Mouse (Mus musculus) MN1 (cell line): ENCODE measurements around the gene 1810009A15Rik.

Experiments used
- DNase-seq: peaks from one replicate; pipeline ENCODE4 v3.0.0-alpha.2; 2016; ENCODE audit warnings: low spot score

1810009A15Rik gene

DNA sequence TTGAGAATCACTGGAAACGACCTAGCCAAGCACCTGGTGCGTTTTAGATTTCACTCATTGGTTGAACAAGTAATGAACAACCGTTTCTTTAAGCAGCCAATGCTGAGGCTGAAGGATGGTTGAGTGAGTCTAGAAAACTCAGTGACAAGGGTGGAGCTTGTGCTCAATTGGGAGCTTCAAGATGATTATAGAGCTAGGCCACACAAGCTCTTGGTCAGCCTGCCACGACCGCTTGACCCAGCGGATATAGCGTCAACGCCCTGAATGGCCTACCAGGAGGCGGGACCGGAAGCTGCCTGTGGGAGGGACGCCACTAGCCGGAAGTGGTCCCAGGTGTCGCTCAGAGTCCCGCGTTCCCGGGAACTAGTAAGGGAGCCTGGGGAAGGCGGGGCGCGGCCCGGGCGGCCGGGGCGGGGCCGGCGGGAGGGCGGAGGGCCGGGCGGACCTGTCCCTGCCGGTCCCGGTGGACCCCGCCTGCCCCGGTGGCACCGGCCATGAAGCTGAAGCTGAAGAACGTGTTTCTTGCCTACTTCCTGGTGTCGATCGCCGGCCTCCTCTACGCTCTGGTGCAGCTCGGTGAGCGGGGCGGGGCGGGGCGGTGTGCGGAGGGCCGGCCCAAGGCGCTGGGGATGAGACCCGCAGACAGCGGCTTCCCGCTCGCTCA is 31.6 kb downstream of the 1810009A15Rik start, which contains the start of gene B3gat3:
TSS of gene B3gat3 (plus strand) at position 302 of the 664 bp plus-strand sequence.
- peak; percentile 93 for DNase-seq

DNA sequence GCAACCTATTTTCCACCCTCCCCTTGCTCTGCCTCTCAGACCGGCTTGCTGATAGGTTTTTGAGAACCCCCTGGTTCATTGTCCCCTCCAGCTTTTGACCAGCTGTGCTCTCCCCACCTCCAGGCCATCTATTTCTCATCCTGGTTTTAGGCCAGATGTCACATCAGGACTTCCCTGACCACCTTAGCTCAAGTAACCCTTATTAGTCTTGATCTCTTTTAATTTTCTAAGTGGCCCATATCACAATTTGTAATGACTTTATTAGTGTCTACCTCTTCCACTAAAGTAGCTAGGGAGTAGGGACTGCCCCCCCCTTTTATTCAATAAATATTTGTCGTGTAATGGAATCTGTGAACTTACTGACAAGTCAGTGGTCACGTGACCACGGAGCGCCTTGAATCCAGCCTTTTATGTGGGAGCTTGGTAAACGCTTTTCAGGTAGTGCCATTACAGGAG is 32.2 kb downstream of the 1810009A15Rik start:
- DNase-seq: peak; percentile 45

DNA sequence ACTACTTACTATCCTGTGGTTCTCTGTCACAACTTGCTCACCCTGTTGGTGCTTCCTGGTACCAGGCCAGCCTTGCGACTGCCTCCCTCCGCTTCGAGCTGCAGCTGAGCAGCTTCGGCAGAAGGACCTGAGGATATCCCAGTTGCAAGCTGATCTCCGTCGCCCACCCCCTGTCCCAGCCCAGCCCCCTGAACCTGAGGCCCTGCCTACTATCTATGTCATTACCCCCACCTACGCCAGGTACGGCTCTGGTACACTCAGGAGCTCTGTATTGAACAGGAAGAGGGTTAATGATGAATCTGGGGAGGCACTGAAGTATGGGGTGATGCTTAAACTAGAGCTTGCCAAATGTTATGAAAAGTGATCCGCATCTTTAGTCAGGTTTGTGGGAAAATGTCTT is 33.1 kb downstream of the 1810009A15Rik start:
- DNase-seq: no peak

DNA sequence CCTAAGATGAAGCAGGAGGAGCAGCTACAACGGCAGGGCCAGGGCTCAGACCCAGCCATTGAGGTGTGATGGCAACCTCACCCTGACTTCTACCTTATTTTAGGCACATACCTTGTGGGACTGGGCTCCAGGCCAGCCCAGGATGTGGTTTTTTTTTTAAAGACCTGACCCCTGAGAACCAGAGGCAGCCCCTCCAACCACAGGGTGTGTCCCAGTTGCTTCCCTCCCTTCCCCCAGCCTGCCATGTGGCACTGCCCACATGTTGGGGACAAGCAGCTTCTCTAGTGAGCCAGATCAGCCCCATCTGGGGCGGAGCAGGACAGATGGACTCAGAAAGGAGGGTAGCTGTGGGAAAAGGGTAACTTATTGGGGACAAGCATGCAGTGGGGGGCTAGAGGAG is 38.1 kb downstream of the 1810009A15Rik start:
- DNase-seq: no peak

DNA sequence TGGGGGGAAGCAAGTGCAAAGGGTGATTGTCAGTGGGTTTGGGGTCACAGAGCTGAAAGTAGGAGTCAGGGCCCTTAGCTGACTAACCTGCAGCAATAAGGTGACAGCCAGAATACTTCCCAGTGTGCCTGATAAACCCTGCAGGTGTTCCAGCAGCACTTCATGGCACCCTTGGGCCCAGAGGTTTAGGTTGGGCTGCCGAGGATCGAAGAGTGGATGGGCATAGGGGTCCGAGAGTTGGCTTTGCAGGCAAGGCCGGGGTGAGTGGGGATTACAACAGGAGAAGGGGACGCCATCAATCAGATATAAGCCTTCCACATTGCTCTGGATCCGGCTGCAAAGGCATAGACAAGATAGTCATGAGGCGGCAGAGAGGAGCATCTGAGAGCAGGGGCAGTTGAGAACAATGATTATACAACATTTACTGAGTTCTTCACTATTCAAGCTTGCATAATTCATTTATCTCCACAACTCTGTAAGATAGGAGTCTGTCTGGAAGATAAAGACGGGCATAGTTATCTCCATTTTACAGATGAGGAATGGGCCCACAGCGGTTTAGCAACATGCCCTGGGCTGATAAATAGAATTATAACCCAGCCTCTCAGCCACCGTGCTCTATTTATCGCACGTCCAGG is 39.4 kb downstream of the 1810009A15Rik start:
- DNase-seq: no peak

DNA sequence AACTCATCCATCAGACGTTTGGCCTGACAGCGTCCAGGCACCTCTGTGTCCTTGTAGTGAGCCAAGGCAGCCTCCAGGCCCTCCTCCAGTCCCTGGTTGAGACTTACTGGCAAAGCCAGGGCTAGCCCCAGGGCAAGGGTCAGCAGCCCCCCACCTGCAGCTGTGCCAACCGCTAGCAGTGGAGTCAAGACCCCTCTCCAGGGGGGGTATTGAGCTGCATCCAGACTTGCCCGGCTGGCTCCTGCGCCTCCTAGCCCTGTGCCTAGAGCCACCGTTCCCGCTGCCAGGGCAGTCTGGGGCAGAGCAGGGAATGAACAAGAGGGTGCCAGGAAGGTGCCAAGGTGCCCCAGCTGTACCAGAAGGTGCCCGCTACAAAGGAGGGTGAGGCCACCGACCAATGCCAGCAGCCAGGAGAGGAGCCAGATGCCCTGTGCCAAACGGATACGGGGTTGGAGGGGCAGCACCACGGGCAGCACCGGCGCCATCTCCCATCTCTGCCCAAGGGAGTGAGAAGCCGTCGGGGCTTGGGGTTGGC is 40.1 kb downstream of the 1810009A15Rik start:
- peak; percentile 22 for DNase-seq

DNA sequence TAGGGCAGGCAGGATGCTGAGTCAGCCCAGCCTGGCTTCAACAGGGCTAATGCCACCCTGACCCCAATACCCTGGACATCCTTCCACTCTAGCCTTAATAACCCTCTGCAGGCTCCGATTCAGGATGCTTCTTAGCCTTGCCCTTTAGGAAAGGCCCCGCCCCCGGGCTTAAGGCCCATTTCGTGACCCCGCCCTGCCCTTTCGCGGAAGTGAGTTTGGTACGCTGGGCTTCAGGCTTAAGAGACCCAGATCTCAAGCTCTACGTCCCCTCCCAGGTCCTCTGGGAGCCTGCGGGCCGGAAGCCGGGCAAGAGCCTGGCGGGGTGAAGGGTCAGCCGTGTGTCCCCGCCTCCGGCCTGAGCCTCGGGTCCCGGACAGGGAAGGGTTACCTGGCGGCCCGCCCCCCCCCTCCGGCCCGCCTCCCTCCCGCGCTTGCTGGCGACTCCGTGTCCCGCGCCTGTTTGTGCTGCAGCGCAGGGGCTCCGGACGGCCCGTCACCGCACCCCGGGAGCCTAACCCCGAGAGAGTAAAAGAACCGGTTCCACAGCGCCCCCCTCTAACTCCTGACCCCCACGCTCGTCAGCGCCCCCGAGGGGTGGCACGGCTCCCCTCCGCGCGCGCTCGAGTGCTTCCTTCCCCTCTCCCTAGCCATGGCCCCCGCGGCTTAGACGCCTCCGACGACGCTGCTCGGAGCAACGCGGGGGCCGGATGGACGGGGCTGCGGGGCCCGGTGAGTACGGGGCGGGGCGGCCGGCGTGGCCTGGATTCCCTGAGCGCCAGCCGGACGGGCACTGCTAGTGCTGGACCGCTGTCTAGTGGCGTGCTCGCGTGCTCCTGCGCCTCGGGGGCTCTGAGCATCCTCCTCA is 40.8 kb downstream of the 1810009A15Rik start, which contains the start of the genes Rom1 and Eml3:
TSS of gene Rom1 (minus strand) at position 133 of the 865 bp plus-strand sequence.
TSS of gene Eml3 (plus strand) at position 329 of the 865 bp plus-strand sequence.
- DNase-seq: peak; percentile 86

DNA sequence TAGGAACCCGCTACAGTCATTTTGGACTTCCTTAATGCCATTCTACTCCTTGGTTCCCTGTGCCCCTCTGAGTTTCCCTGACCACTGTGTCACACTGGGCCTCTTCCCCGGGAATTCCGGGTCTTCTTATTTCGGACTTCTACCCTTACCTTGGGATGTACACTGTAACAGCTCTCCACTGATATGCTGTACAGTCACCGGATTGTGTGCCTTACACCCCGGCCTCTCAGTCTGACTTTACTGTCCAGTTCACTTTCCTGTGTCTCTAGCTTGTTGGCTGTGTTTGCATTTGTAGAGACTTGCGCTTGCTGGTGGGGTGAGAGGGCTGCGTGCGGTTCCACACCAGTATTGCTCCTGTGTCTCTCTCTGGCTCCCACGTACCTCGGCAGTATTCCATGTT is 41.5 kb downstream of the 1810009A15Rik start:
- no peak for DNase-seq

DNA sequence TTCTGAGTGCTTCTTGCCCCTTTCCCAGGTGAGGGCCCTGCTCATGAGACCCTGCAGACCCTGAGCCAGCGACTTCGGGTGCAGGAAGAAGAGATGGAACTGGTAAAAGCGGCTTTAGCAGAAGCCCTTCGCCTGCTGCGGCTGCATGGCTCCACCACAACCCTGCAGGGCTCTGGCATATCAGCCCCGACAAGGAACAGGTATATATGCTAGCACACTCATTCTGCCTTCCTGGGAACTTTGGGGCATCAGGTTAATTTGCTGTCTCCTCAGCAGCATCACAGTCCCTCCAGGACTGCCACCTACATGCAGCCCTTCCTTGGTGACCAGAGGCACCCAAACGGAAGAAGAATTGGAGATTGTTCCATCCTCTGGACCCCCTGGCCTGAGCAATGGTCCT is 42.1 kb downstream of the 1810009A15Rik start:
- no peak for DNase-seq

DNA sequence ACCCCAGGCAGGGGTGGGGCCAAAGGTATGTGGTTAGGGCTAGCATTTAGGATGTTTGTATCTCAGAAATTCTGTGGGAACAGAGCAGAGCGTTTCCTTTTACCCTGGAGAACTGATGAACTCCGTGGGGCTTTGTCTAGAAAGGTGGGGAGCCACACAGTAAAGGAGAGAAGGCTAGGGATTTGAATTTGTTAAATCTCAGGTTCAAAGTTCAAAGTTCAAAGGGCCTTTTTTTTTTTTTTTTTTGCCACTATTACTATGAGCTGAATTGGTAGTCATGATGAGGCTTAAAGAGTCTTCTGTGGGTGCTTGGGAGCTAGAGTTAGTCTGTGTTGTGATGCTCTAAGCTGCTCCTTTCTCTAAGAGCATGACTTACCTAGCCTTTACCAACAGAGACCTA is 48.1 kb downstream of the 1810009A15Rik start:
- DNase-seq: no peak
